Mouse (Mus musculus) CH12.LX (cell line): ENCODE measurements around the gene Eef1g. TPM values are rescaled to one million over a fixed set of nuclear protein-coding genes. Genes with fewer than 3 reads are reported as not detected.

ENCODE experiments used
- DNase-seq: peaks from one replicate; pipeline ENCODE4 v3.0.0-alpha.2; 2013; ENCODE audit errors: extremely low read depth
- H3K27ac ChIP-seq: 2 replicates; pipeline ENCODE4 v1.5.1; 2012; ENCODE audit warnings: low read depth, mild to moderate bottlenecking, control low read depth, moderate library complexity; ENCODE audit not compliant: insufficient read depth
- H3K27me3 ChIP-seq: replicated peaks from 2 replicates; pipeline ENCODE3; 2012; ENCODE audit warnings: inconsistent platforms
- H3K36me3 ChIP-seq, 2 experiments: replicated peaks in 1 of 2; 2 replicates each; pipeline versions ENCODE3 to v1.6.1; 2012; ENCODE audit warnings: inconsistent platforms in 1 of 2, low read length in 1 of 2, mild to moderate bottlenecking in 1 of 2, mixed read lengths in 1 of 2, moderate library complexity in 1 of 2; ENCODE audit not compliant: control insufficient read depth in 1 of 2, insufficient read depth in 1 of 2
- H3K4me1 ChIP-seq, 2 experiments: 2 replicates each; pipeline ENCODE4 v1.6.1; 2012; ENCODE audit warnings: inconsistent platforms in 1 of 2, moderate library complexity in 1 of 2; ENCODE audit not compliant: insufficient read depth in 2 of 2, control insufficient read depth in 1 of 2
- H3K4me2 ChIP-seq: 2 replicates; pipeline ENCODE4 v1.6.1; 2012; ENCODE audit warnings: low read depth, mild to moderate bottlenecking, control low read depth; ENCODE audit not compliant: poor library complexity, insufficient read depth, severe bottlenecking
- H3K4me3 ChIP-seq, 3 experiments: fragments of 150-350 bp in 1 of 3; sonication (generic) in 1 of 3; replicated peaks in 1 of 3; 2 replicates each; pipeline versions ENCODE3 to v1.5.1; 2011 to 2012; ENCODE audit warnings: low read depth in 2 of 3, low read length in 2 of 3, mild to moderate bottlenecking in 2 of 3, moderate library complexity in 2 of 3, control low read depth in 1 of 3, improper control_type of control experiment in 1 of 3, inconsistent platforms in 1 of 3, mixed read lengths in 1 of 3; ENCODE audit not compliant: poor library complexity in 1 of 3
- H3K79me2 ChIP-seq: replicated peaks from 2 replicates; pipeline ENCODE4 v1.6.1; 2012; ENCODE audit warnings: mild to moderate bottlenecking, moderate library complexity; ENCODE audit not compliant: control insufficient read depth, poor library complexity, insufficient read depth, severe bottlenecking; ENCODE audit errors: extremely low read depth
- H3K9ac ChIP-seq: 2 replicates; pipeline ENCODE4 v1.6.1; 2012; ENCODE audit warnings: low read depth, mild to moderate bottlenecking, control low read depth, moderate library complexity; ENCODE audit not compliant: insufficient read depth
- H3K9me3 ChIP-seq: replicated peaks from 2 replicates; pipeline ENCODE3; 2012; ENCODE audit warnings: low read length, inconsistent platforms, mixed read lengths
- ELF1 ChIP-seq: IDR thresholded peaks from 2 replicates; pipeline ENCODE4 v1.6.1; 2014; ENCODE audit warnings: low read depth, mild to moderate bottlenecking, inconsistent platforms, low read length, improper control_type of control experiment
- GABPA ChIP-seq: IDR thresholded peaks from 2 replicates; pipeline ENCODE4 v1.6.1; 2012; ENCODE audit warnings: low read depth, low read length, improper control_type of control experiment, inconsistent platforms; ENCODE audit not compliant: insufficient replicate concordance
- HCFC1 ChIP-seq: IDR thresholded peaks from 2 replicates; pipeline ENCODE4 v1.6.1; 2012; ENCODE audit warnings: low read depth, mild to moderate bottlenecking, inconsistent platforms, low read length, improper control_type of control experiment
- IRF4 ChIP-seq: IDR thresholded peaks from 2 replicates; pipeline ENCODE4 v1.6.1; 2014; ENCODE audit warnings: low read depth, mild to moderate bottlenecking, inconsistent platforms, low read length, improper control_type of control experiment
- JUN ChIP-seq: IDR thresholded peaks from 2 replicates; pipeline ENCODE4 v1.6.1; 2011; ENCODE audit warnings: low read depth, mild to moderate bottlenecking, low read length, improper control_type of control experiment, moderate library complexity; ENCODE audit not compliant: insufficient read depth
- KAT2A ChIP-seq: IDR thresholded peaks from 2 replicates; pipeline ENCODE4 v1.6.1; 2012; ENCODE audit warnings: low read length, improper control_type of control experiment, inconsistent platforms; ENCODE audit not compliant: insufficient replicate concordance
- MXI1 ChIP-seq: IDR thresholded peaks from 2 replicates; pipeline ENCODE4 v1.6.1; 2011; ENCODE audit warnings: mild to moderate bottlenecking, low read depth, low read length, improper control_type of control experiment
- NELFE ChIP-seq: IDR thresholded peaks from 2 replicates; pipeline ENCODE4 v1.6.1; 2011; ENCODE audit warnings: low read depth, low read length, improper control_type of control experiment
- POLR2A ChIP-seq: IDR thresholded peaks from 2 replicates; pipeline ENCODE4 v1.6.1; 2011; ENCODE audit warnings: low read depth, mild to moderate bottlenecking, improper control_type of control experiment, low read length
- POLR2AphosphoS2 ChIP-seq: IDR thresholded peaks from 2 replicates; pipeline ENCODE4 v1.6.1; 2011; ENCODE audit warnings: low read depth, low read length, improper control_type of control experiment
- SIN3A ChIP-seq: IDR thresholded peaks from 2 replicates; pipeline ENCODE4 v1.6.1; 2012; ENCODE audit warnings: low read length, improper control_type of control experiment, inconsistent platforms
- TBP ChIP-seq: conservative IDR thresholded peaks from 2 replicates; pipeline ENCODE4 v1.6.1; 2011; ENCODE audit warnings: low read depth, low read length, improper control_type of control experiment
- TCF12 ChIP-seq: IDR thresholded peaks from 2 replicates; pipeline ENCODE4 v1.6.1; 2014; ENCODE audit warnings: low read depth, mild to moderate bottlenecking, inconsistent platforms, low read length, improper control_type of control experiment
- UBTF ChIP-seq: IDR thresholded peaks from 2 replicates; pipeline ENCODE4 v1.6.1; 2012; ENCODE audit warnings: low read depth, mild to moderate bottlenecking, inconsistent platforms, low read length, improper control_type of control experiment, moderate library complexity
- dilution Hi-C: fragments of 300-500 bp; cut with MboI; formaldehyde crosslinking; loops from 2 replicates; pipeline ENCODE4 v1.14.3; 2020; ENCODE audit warnings: low sequenced_read_pairs; ENCODE audit not compliant: extremely low pct_unique_long_range_greater_than_20kb, extremely low pct_ligation_motif_present
- in situ Hi-C: fragments of 300-500 bp; cut with MboI; formaldehyde crosslinking; loops from 3 replicates; pipeline ENCODE4 v1.14.3; 2019; ENCODE audit warnings: low sequenced_read_pairs, low pct_ligation_motif_present, low pct_unique_long_range_greater_than_20kb, mixed read lengths
- polyA plus RNA-seq: library from polyadenylated mRNA; unstranded; fragments of >175 nt; gene quantifications from 2 replicates; pipeline ENCODE4 v1.2.1, GENCODE M21; 2012; ENCODE audit warnings: low read depth; ENCODE audit not compliant: insufficient read length
- total RNA-seq, 2 experiments: library from RNA; depleted of rRNA; stranded (reverse); fragments of 300-350 nt in 1 of 2; fragments of >200 nt in 1 of 2; gene quantifications; 2 replicates each; pipeline ENCODE4 v1.2.3; 2012 to 2014

The Eef1g gene
- total and polyA plus RNA-seq, 3 experiments: 1,172 to 1,511 (median 1,294) TPM

GRCm38 (mm10) chr19:8919684-8920072 lies 47.2 kb upstream of the Eef1g start:
- TF ChIP-seq UBTF (no peak), SIN3A (peak; percentile 51; the same call in 1 of the 2 replicates)
- in situ Hi-C loops: no loop called here
- DNase-seq: no peak
- Histone ChIP-seq H3K27ac (peak overlapping the region; percentile 96), H3K79me2 (peaks cover 19% of the 10 kb centered on the region), H3K4me2 (peak overlapping the region; percentile 93), H3K36me3 (peaks cover 25 to 42% of the 10 kb centered on the region in 2 experiments), H3K27me3 (no peaks in the 10 kb centered on the region), H3K9me3 (no peaks in the 10 kb centered on the region), H3K4me1 (peaks cover 0 to 18% of the 10 kb centered on the region in 2 experiments; a peak in 2 of 4 replicates), H3K4me3 (peak overlapping the region; percentile 39 to 81 (median 46)), H3K9ac (peak overlapping the region; percentile 96)
- dilution Hi-C loops: no loop called here

- H3K79me2 ChIP-seq: peaks cover 19% of the 10 kb centered on the region
- H3K36me3 ChIP-seq: peaks cover 21 to 39% of the 10 kb centered on the region in 2 experiments
- dilution Hi-C loops (no loop called here), in situ Hi-C loops (no loop called here)
- DNase-seq: peak; percentile 89
- H3K4me3 ChIP-seq: peak within 1 kb of the TSS; percentile 81 to 95 (median 94)
- H3K9me3 ChIP-seq: no peaks in the 10 kb centered on the region
- H3K27ac ChIP-seq: peak within 1 kb of the TSS; percentile 96
- H3K4me1 ChIP-seq: peaks cover 0 to 18% of the 10 kb centered on the region in 2 experiments; a peak in 2 of 4 replicates
- H3K4me2 ChIP-seq: peak within 1 kb of the TSS; percentile 93
- TF ChIP-seq POLR2A (peak; percentile 94), SIN3A (peak; percentile 1; the same call in 1 of the 2 replicates), KAT2A (peak; percentile 45; the same call in 1 of the 2 replicates), MXI1 (peak; percentile 67), ELF1 (peak; percentile 85), TCF12 (0 out of 2 replicates have a peak, but pooled peaks have one; percentile 40), HCFC1 (peak; percentile 78), TBP (peak; percentile 54; the same call in 1 of the 2 replicates), IRF4 (no peak), GABPA (no peak), JUN (no peak), NELFE (peak; percentile 81; the same call in 1 of the 2 replicates), UBTF (0 out of 2 replicates have a peak, but pooled peaks have one; percentile 24), POLR2AphosphoS2 (no peak; the same call in 1 of the 2 replicates)
- no peaks in the 10 kb centered on the region for H3K27me3 ChIP-seq
- H3K9ac ChIP-seq: peak within 1 kb of the TSS; percentile 96
These were observed 46.6 kb upstream of the Eef1g start, which contains the start of gene B3gat3 for GRCm38 (mm10) chr19:8920073-8920736. Gene B3gat3 (plus strand): TSS chr19:8920374.
